Mouse (Mus musculus) kidney, embryonic 14.5 days (tissue): ENCODE results near the gene Ppm1e. TPM values are rescaled to one million over a fixed set of nuclear protein-coding genes. Genes with fewer than 3 reads are reported as not detected.

ENCODE experiments used
- ATAC-seq: fragments of 200-750 bp; cut with Nextera tagmentation; 2 replicates; pipeline ENCODE4 v1.8.0; 2017; ENCODE audit warnings: moderate number of reproducible peaks, mild to moderate bottlenecking, moderate TSS enrichment, moderate library complexity; ENCODE audit not compliant: low FRiP score, low TSS enrichment
- H3K27ac ChIP-seq: fragments of 300-500 bp; sonication (generic); 2 replicates; pipeline ENCODE4 v1.5.1; 2014; ENCODE audit warnings: low read depth, mild to moderate bottlenecking, low read length, moderate library complexity, mixed read lengths
- H3K27me3 ChIP-seq: fragments of 300-500 bp; sonication (generic); 2 replicates; pipeline ENCODE4 v1.6.1; 2014; ENCODE audit warnings: mild to moderate bottlenecking, low read length; ENCODE audit not compliant: control insufficient read depth, insufficient read depth
- H3K36me3 ChIP-seq: fragments of 300-500 bp; sonication (generic); 2 replicates; pipeline ENCODE4 v1.6.1; 2014; ENCODE audit warnings: low read length, mixed read lengths; ENCODE audit not compliant: control insufficient read depth, insufficient read depth
- H3K4me1 ChIP-seq: fragments of 300-500 bp; sonication (generic); 2 replicates; pipeline ENCODE4 v1.6.1; 2014; ENCODE audit warnings: low read length, mixed read lengths; ENCODE audit not compliant: control insufficient read depth, insufficient read depth
- H3K4me2 ChIP-seq: fragments of 300-500 bp; sonication (generic); replicated peaks from 2 replicates; pipeline ENCODE4 v1.6.1; 2014; ENCODE audit warnings: low read depth, mild to moderate bottlenecking, low read length
- H3K4me3 ChIP-seq: fragments of 300-500 bp; sonication (generic); 2 replicates; pipeline ENCODE4 v1.5.1; 2014; ENCODE audit warnings: mild to moderate bottlenecking, low read length
- H3K9ac ChIP-seq: fragments of 300-500 bp; sonication (generic); 2 replicates; pipeline ENCODE4 v1.6.1; 2014; ENCODE audit warnings: low read depth, mild to moderate bottlenecking, low read length, moderate library complexity
- H3K9me3 ChIP-seq: fragments of 300-500 bp; sonication (generic); 2 replicates; pipeline ENCODE4 v1.6.1; 2016; ENCODE audit warnings: low read length; ENCODE audit not compliant: control insufficient read depth
- WGBS: fragments of 180-500 bp; shearing (Covaris S2); extraction: QIAGEN DNeasy Blood & Tissue Kit; methylation state at CpG from one replicate; pipeline ENCODE4 v1.1.7; 2014; 5-methylcytosine and 5-hydroxymethylcytosine counted together
- polyA plus RNA-seq: library from polyadenylated mRNA; unstranded; fragments of >200 nt; fragmentation: Nextera tagmentation; extraction: Ambion mirVana; gene quantifications from 2 replicates; pipeline ENCODE4 v1.2.1, GENCODE M21; 2014

Gene Ppm1e
- polyA plus RNA-seq, 1 experiment from 2014 or later, result 3.7 TPM

GRCm38 (mm10) chr11:87235486-87235872, 123.3 kb downstream of the Ppm1e start:
- no peak overlapping the region for H3K27ac ChIP-seq
- no peak overlapping the region for H3K9ac ChIP-seq
- H3K27me3 ChIP-seq, result no peaks in the 10 kb centered on the region
- H3K4me3 ChIP-seq, result no peak overlapping the region
- H3K36me3 ChIP-seq, result peaks cover 10% of the 10 kb centered on the region; the same call in 1 of the 2 replicates
- 66% methylated on average over 5 of the region's 5 CpGs for WGBS
- H3K9me3 ChIP-seq, result no peaks in the 10 kb centered on the region
- H3K4me2 ChIP-seq, result no peak overlapping the region
- peaks cover 5% of the 10 kb centered on the region; the same call in 1 of the 2 replicates for H3K4me1 ChIP-seq
- no peak for ATAC-seq

DNA sequence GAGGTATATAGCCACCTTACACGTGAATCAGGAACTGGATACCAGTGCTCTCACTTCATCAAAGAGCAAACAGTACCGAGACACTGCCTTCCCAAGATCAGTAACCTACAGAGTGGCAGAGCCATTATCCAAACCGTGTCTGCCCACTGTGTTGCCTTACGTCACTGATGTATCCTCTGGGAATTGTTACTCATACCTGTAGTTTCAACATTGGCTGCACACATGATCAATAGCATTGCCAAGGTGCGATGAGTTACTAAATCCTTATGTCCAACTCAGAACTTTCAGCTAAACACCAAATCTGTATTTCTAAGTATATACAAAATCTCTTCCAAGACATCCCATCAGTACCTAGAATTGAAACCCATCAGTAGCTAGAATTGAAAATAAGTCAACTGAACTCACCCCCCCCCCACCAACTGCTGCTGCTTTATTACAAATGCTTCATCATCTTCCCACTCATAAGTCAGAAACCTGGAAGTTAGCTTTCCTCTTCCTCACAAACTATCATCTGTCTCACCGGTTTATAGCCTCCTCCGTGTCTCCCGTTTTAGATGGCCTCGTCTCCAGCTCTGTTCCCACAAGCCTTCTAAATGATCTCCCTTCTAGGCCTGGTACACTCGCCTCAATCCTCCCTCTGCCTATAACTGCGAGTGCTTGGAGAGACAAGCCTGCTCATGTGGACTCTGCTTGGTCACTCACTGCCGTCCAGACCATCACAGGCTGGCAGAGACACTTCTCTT, 123.9 kb downstream of the Ppm1e start:
- ATAC-seq, result no peak

DNA sequence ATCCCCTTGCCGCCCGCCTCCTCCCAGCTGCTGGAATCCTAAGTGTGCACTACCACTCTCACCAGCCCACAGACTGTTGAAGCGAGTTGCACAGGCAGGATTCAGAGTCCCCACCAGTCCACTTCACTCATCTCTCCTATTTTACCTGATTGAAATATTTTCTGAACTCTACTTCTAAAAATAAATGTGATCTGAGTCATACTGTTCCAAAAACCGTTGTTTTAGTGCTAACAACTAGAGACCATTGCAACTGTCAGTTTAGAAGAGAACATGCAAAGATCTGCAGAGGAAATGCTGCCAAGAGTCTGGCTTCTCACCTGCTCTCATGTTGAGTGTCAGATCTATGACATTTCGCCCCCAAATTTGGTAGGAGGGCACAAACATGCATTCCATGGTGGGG, 125.4 kb downstream of the Ppm1e start:
- Histone ChIP-seq H3K27me3 (no peaks in the 10 kb centered on the region), H3K4me3 (no peak overlapping the region), H3K36me3 (peaks cover 10% of the 10 kb centered on the region; the same call in 1 of the 2 replicates)

More for the DNA sequence above, 123.9 kb downstream of the Ppm1e start:
- Histone ChIP-seq H3K4me2 (no peak overlapping the region), H3K9me3 (no peaks in the 10 kb centered on the region), H3K9ac (no peak overlapping the region), H3K36me3 (peaks cover 10% of the 10 kb centered on the region; the same call in 1 of the 2 replicates), H3K27me3 (no peaks in the 10 kb centered on the region), H3K4me3 (no peak overlapping the region), H3K27ac (no peak overlapping the region), H3K4me1 (peaks cover under 1% of the 10 kb centered on the region; the same call in 1 of the 2 replicates)
- WGBS, result 83% methylated on average over 12 of the region's 12 CpGs

DNA sequence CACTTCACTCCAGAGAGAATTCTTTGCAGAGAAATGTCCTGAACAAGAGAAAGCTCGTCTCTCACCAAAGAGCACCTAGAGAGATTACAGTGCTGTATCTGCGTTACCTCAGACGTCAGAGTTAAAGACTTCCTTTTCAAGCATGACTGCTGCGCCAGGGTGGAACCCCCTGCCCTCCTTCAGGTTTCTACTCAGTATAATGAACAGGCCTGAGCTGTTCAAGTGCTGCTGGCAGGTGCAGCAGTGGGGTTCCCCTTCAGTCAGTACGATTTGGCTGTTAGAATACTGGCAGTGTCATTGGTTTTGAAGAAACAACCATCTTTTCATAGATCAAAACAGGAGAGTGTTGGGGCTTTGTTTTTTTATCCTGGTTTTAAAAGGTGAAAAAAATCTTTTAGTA, 131.8 kb downstream of the Ppm1e start:
- Histone ChIP-seq H3K27me3 (no peaks in the 10 kb centered on the region), H3K36me3 (peaks cover 5% of the 10 kb centered on the region; the same call in 1 of the 2 replicates), H3K27ac (no peak overlapping the region), H3K4me3 (no peak overlapping the region), H3K9ac (no peak overlapping the region), H3K4me1 (no peaks in the 10 kb centered on the region), H3K9me3 (no peaks in the 10 kb centered on the region), H3K4me2 (no peak overlapping the region)
- WGBS, result 83% methylated on average over 5 of the region's 5 CpGs
- ATAC-seq, result no peak

More for the DNA sequence above, 125.4 kb downstream of the Ppm1e start:
- ATAC-seq, result no peak
- Histone ChIP-seq H3K27ac (no peak overlapping the region), H3K4me2 (no peak overlapping the region), H3K4me1 (no peaks in the 10 kb centered on the region), H3K9me3 (no peaks in the 10 kb centered on the region), H3K9ac (no peak overlapping the region)
- WGBS, result 85% methylated on average over 5 of the region's 5 CpGs

DNA sequence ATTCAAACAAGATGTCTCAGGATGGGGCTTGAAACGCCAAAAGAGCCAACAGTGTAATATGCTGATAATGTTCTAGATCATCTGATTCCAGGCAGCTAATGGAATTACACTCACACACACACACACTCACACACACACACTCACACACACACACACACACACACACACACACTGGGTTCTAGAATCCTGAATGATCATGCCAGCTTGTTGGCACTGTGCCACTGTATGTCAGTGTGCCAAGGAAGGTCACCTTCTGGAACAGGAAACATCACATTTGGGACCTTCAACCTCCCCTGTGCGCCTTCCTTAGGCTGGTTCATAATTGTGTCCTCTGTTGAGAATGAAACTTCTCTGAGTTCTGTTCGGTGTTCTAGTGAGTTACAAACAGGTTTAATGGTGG, 136.1 kb downstream of the Ppm1e start:
- Histone ChIP-seq H3K27me3 (no peaks in the 10 kb centered on the region), H3K4me3 (no peak overlapping the region), H3K27ac (no peak overlapping the region), H3K4me1 (no peaks in the 10 kb centered on the region), H3K9me3 (no peaks in the 10 kb centered on the region), H3K36me3 (peaks cover 20% of the 10 kb centered on the region), H3K9ac (no peak overlapping the region), H3K4me2 (no peak overlapping the region)
- 90% methylated on average over 3 of the region's 3 CpGs for WGBS
- ATAC-seq, result no peak

- no peak for ATAC-seq
- Histone ChIP-seq H3K4me1 (no peaks in the 10 kb centered on the region), H3K4me3 (no peak overlapping the region), H3K27me3 (no peaks in the 10 kb centered on the region), H3K4me2 (no peak overlapping the region), H3K9me3 (no peaks in the 10 kb centered on the region), H3K27ac (no peak overlapping the region), H3K9ac (no peak overlapping the region), H3K36me3 (peaks cover 17% of the 10 kb centered on the region; the same call in 1 of the 2 replicates)
- WGBS, result 81% methylated on average over 5 of the region's 5 CpGs
Measured at GRCm38 (mm10) chr11:87212313-87212712, 146.5 kb downstream of the Ppm1e start.

Other genes with a start within 250 kb of the Ppm1e start
- gene Ska2, start 249.8 kb downstream of the Ppm1e start, polyA plus RNA-seq, result 64.1 and 70.5 TPM in 2 replicates
- 20.6 and 41.4 TPM in 2 replicates for gene Trim37, start 231.9 kb downstream of the Ppm1e start, polyA plus RNA-seq
- gene Rad51c, start 45.9 kb upstream of the Ppm1e start, polyA plus RNA-seq, result 7.4 and 8.2 TPM in 2 replicates
- 0.27 and 0.71 TPM in 2 replicates for gene Tex14, start 46.0 kb upstream of the Ppm1e start, polyA plus RNA-seq
- not detected in 2 replicates for gene Gm11492, start 207.6 kb upstream of the Ppm1e start, polyA plus RNA-seq
- 35.6 and 37.9 TPM in 2 replicates for gene Sept4, start 209.9 kb upstream of the Ppm1e start, polyA plus RNA-seq
- 20.2 and 44.3 TPM in 2 replicates for gene Mtmr4, start 233.1 kb upstream of the Ppm1e start, polyA plus RNA-seq